Mouse (Mus musculus) testis, adult 2 months (tissue): ENCODE measurements around the gene Ppard.
A peak's percentile ranks its signal among the peaks of the same experiment; 100 is the strongest.

Source experiments
- CTCF ChIP-seq: fragments of 200-500 bp; IDR thresholded peaks from 2 replicates; pipeline ENCODE4 v1.5.1; 2012; ENCODE audit warnings: low read depth, mild to moderate bottlenecking, inconsistent platforms, low read length, moderate library complexity; ENCODE audit not compliant: control insufficient read depth, insufficient read depth, insufficient replicate concordance
- POLR2A ChIP-seq: fragments of 200-500 bp; IDR thresholded peaks from 2 replicates; pipeline ENCODE4 v1.6.1; 2012; ENCODE audit warnings: low read depth, mild to moderate bottlenecking, inconsistent platforms, low read length, moderate library complexity; ENCODE audit not compliant: control insufficient read depth

DNA sequence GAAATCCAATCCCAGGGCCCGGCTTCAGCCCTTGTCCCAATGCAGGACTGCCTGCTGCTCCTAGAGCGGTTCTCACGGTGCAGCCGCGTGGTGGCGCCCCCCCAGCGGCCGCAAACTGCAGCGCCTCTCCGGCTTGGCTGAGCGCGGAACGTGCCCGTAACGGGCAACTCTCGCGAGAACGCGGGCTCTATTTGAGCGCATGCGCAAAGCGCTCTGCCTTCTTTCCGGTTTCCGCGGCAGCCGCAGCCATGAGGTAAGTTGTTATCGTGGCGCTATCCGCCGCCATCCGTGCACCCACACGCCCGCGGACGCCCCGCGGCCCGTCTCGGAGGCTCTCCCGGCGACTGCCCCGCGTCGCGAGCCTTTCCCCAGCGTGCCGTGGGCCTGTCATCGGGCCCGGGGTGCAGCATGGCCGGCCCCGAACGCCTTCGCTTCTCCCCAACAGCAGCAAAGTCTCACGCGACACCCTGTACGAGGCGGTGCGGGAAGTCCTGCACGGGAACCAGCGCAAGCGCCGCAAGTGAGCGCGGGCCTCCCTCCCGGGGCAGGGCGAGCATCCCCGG, 95.9 kb downstream of the Ppard start, which contains the start of gene Rpl10a:
- TF ChIP-seq CTCF, result peak; percentile 58; the same call in 1 of the 2 replicates
- TF ChIP-seq POLR2A, result peak; percentile 96
